Mouse (Mus musculus): ENCODE measurements around the gene Prss48. TPM values are rescaled to one million over a fixed set of nuclear protein-coding genes. Genes with fewer than 3 reads are reported as not detected.

The Prss48 gene
- total and polyA plus RNA-seq, 2 experiments from 2014 or later = not detected

DNA sequence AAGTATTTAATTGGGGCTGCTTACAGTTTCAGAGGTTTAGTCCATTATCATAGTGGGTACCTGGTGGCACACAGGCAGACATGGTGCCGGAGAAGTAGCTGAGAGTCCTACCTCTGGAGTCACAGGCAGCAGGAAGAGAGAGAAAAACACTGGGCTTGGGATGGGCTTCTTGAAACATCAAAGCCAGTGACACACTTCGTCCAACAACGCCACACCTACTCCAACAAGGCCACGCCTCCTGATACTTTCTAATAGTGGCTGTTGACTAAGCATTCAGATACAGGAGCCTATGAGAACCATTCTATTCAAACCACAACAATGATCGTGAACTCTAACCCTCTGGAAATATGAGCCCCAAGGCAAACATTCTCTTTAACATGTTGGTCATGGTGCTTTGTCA is 46.6 kb downstream of the Prss48 start:
- H3K36me3 ChIP-seq (replicated peaks; ENCODE audit: control insufficient read depth, insufficient read depth, low read length) = no peaks in the 10 kb centered on the region
- no peak overlapping the region for H3K27ac ChIP-seq (ENCODE audit: low read depth)
- H3K4me1 ChIP-seq (ENCODE audit: control insufficient read depth, insufficient read depth) = no peaks in the 10 kb centered on the region
- TF ChIP-seq CTCF (IDR thresholded peaks at IDR 0.05; ENCODE audit: low read depth) = no peak
- TF ChIP-seq EP300 (IDR thresholded peaks at IDR 0.05; ENCODE audit: low read depth) = no peak
- no peak overlapping the region for H3K4me3 ChIP-seq (ENCODE audit: low read depth, low read length)
- H3K9me3 ChIP-seq (replicated peaks; ENCODE audit: control insufficient read depth, low read length) = no peaks in the 10 kb centered on the region
- DNase-seq (ENCODE audit: low spot score) = no peak
- no peak overlapping the region for H3K4me2 ChIP-seq (ENCODE audit: low read depth, low read length)
- WGBS = 84% methylated on average over 5 of the region's 5 CpGs
- no peak overlapping the region for H3K9ac ChIP-seq (replicated peaks; ENCODE audit: low read depth, low read length)
- H3K27me3 ChIP-seq (ENCODE audit: control insufficient read depth, insufficient read depth, low read length) = no peaks in the 10 kb centered on the region
- ATAC-seq (ENCODE audit: insufficient read depth, low read depth) = no peak

DNA sequence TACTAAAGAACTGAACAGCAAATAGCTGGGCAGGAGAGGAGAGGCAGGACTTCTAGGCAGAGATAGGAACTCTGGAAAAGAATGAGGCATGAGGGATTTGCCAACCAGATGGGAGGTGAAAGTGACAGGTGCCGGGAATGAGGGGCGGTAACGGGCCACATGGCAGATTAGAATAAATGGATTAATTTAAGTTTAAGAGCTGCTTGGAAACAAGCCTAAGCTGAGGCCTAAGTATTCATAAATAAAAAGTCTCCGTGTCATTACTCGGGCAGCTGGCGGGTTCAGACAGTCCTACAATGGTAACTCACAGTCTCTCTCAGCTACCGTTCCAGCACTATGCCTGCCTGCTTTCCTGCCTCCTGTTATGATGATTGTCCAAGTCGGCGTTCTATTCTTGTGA is 47.0 kb downstream of the Prss48 start:
- Histone ChIP-seq H3K4me2 (ENCODE audit: low read depth, low read length) (no peak overlapping the region), H3K4me1 (ENCODE audit: control insufficient read depth, insufficient read depth) (no peaks in the 10 kb centered on the region), H3K27me3 (ENCODE audit: control insufficient read depth, insufficient read depth, low read length) (no peaks in the 10 kb centered on the region), H3K36me3 (replicated peaks; ENCODE audit: control insufficient read depth, insufficient read depth, low read length) (no peaks in the 10 kb centered on the region), H3K9me3 (replicated peaks; ENCODE audit: control insufficient read depth, low read length) (no peaks in the 10 kb centered on the region), H3K27ac (ENCODE audit: low read depth) (no peak overlapping the region), H3K4me3 (ENCODE audit: low read depth, low read length) (no peak overlapping the region), H3K9ac (replicated peaks; ENCODE audit: low read depth, low read length) (no peak overlapping the region)
- 91% methylated on average over 9 of the region's 9 CpGs for WGBS
- TF ChIP-seq CTCF (IDR thresholded peaks at IDR 0.05; ENCODE audit: low read depth) (no peak), EP300 (IDR thresholded peaks at IDR 0.05; ENCODE audit: low read depth) (no peak)
- no peak for ATAC-seq (ENCODE audit: insufficient read depth, low read depth)
- DNase-seq (ENCODE audit: low spot score) = no peak

DNA sequence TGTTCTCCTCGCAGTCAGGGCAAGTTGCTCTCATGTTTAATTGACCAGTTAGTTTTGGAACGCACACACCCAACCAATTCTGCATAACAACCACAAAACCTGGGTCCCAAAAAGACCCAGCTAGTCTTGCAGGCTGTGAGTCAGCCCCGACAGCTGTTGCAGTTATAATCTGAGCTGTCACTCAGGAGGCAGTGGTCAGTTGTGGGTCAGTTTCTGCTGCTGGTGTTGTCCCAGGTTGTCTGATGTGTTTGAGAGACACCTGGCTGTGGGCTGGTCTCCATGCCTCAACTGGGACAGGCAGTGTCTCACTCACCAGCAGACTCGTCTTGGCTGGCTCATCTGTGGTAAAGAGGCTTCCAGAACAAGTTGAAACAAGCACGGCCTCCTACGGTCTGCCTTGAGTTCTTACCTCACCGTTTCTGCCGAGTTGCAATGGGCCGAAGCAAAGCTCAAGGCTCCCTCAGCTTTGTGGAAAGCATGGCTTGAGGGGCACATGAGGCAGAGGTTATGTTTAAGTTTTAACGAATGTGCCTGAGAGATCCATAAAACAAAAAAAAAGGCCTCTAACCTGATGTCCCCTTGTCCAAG is 49.5 kb downstream of the Prss48 start:
- H3K4me1 ChIP-seq (ENCODE audit: control insufficient read depth, insufficient read depth) = no peaks in the 10 kb centered on the region
- DNase-seq (ENCODE audit: low spot score) (no peak), ATAC-seq (ENCODE audit: insufficient read depth, low read depth) (no peak)
- H3K27ac ChIP-seq (ENCODE audit: low read depth) = no peak overlapping the region
- no peak overlapping the region for H3K4me3 ChIP-seq (ENCODE audit: low read depth, low read length)
- H3K9me3 ChIP-seq (replicated peaks; ENCODE audit: control insufficient read depth, low read length) = no peaks in the 10 kb centered on the region; the same call in 1 of the 2 replicates
- H3K27me3 ChIP-seq (ENCODE audit: control insufficient read depth, insufficient read depth, low read length) = no peaks in the 10 kb centered on the region
- no peaks in the 10 kb centered on the region for H3K36me3 ChIP-seq (replicated peaks; ENCODE audit: control insufficient read depth, insufficient read depth, low read length)
- H3K4me2 ChIP-seq (ENCODE audit: low read depth, low read length) = no peak overlapping the region
- WGBS = 86% methylated on average over 10 of the region's 10 CpGs
- TF ChIP-seq EP300 (IDR thresholded peaks at IDR 0.05; ENCODE audit: low read depth) = no peak
- no peak overlapping the region for H3K9ac ChIP-seq (replicated peaks; ENCODE audit: low read depth, low read length)

DNA sequence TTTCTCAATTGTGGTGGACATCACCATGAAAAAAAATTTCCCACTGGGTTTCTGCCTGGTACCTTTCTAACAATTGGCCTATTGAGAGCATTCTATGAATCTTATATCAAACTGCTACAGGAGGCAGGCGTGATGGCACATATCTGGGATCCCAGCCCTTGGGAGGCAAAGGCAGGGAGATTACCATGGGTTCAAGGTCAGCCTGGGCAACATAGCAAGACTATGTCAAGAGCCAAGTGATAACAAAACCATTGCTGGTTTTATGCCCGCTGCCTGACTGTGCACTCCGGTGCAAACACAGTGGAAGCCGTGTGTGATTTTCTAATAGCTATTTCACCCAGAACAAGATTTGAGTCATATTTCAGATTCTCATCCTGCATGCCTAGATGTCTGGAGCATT is 51.4 kb downstream of the Prss48 start:
- DNase-seq (ENCODE audit: low spot score) (no peak), ATAC-seq (ENCODE audit: insufficient read depth, low read depth) (no peak)
- H3K9me3 ChIP-seq (replicated peaks; ENCODE audit: control insufficient read depth, low read length) = no peaks in the 10 kb centered on the region; the same call in 1 of the 2 replicates
- no peaks in the 10 kb centered on the region for H3K4me1 ChIP-seq (ENCODE audit: control insufficient read depth, insufficient read depth)
- 60% methylated on average over 4 of the region's 4 CpGs for WGBS
- H3K9ac ChIP-seq (replicated peaks; ENCODE audit: low read depth, low read length) = no peak overlapping the region
- TF ChIP-seq EP300 (IDR thresholded peaks at IDR 0.05; ENCODE audit: low read depth) (no peak), CTCF (IDR thresholded peaks at IDR 0.05; ENCODE audit: low read depth) (no peak)
- H3K36me3 ChIP-seq (replicated peaks; ENCODE audit: control insufficient read depth, insufficient read depth, low read length) = no peaks in the 10 kb centered on the region
- H3K4me2 ChIP-seq (ENCODE audit: low read depth, low read length) = no peak overlapping the region
- no peaks in the 10 kb centered on the region for H3K27me3 ChIP-seq (ENCODE audit: control insufficient read depth, insufficient read depth, low read length)
- no peak overlapping the region for H3K27ac ChIP-seq (ENCODE audit: low read depth)
- no peak overlapping the region for H3K4me3 ChIP-seq (ENCODE audit: low read depth, low read length)

Other genes with a start within 250 kb of the Prss48 start
- gene Fam160a1, start 185.2 kb downstream of the Prss48 start, total RNA-seq (2014; rRNA removed; ENCODE audit: low replicate concordance) = 34.6 and 37.8 TPM in 2 replicates
- 9.4 and 10.5 TPM in 2 replicates for gene Fam160a1, start 185.2 kb downstream of the Prss48 start, polyA plus RNA-seq (2015; fragmentation: Nextera tagmentation; extraction: Ambion mirVana)
- 3.9 and 5.3 TPM in 2 replicates for gene Glt28d2, start 115.0 kb downstream of the Prss48 start, total RNA-seq (2014; rRNA removed; ENCODE audit: low replicate concordance)
- gene Glt28d2, start 115.0 kb downstream of the Prss48 start, polyA plus RNA-seq (2015; fragmentation: Nextera tagmentation; extraction: Ambion mirVana) = 3.0 and 3.6 TPM in 2 replicates
- gene Gm37240, start 115.0 kb downstream of the Prss48 start, total RNA-seq (2014; rRNA removed; ENCODE audit: low replicate concordance) = 33.4 and 72.1 TPM in 2 replicates
- gene Gm37240, start 115.0 kb downstream of the Prss48 start, polyA plus RNA-seq (2015; fragmentation: Nextera tagmentation; extraction: Ambion mirVana) = 20.8 and 21.7 TPM in 2 replicates
- gene Sh3d19, start 31.4 kb downstream of the Prss48 start, total RNA-seq (2014; rRNA removed; ENCODE audit: low replicate concordance) = 16.2 and 52.6 TPM in 2 replicates
- 7.4 and 8.7 TPM in 2 replicates for gene Sh3d19, start 31.4 kb downstream of the Prss48 start, polyA plus RNA-seq (2015; fragmentation: Nextera tagmentation; extraction: Ambion mirVana)
- 639 and 683 TPM in 2 replicates for gene Rps3a1, start 140.2 kb upstream of the Prss48 start, total RNA-seq (2014; rRNA removed; ENCODE audit: low replicate concordance)
- 694 and 757 TPM in 2 replicates for gene Rps3a1, start 140.2 kb upstream of the Prss48 start, polyA plus RNA-seq (2015; fragmentation: Nextera tagmentation; extraction: Ambion mirVana)
- gene Lrba, start 222.2 kb upstream of the Prss48 start, total RNA-seq (2014; rRNA removed; ENCODE audit: low replicate concordance) = 19.5 and 22.0 TPM in 2 replicates
- gene Lrba, start 222.2 kb upstream of the Prss48 start, polyA plus RNA-seq (2015; fragmentation: Nextera tagmentation; extraction: Ambion mirVana) = 1.1 and 1.6 TPM in 2 replicates